Mouse (Mus musculus) adrenal gland, adult (tissue): ENCODE measurements around the gene Phldb1.
A peak's percentile ranks its signal among the peaks of the same experiment; 100 is the strongest.

Source experiments
- DNase-seq, 2 experiments: peaks; one replicate each; pipeline ENCODE4 v3.0.0; 2022 to 2023; ENCODE audit warnings: low spot score in 1 of 2; ENCODE audit not compliant: inconsistent age in 2 of 2

Gene Phldb1

DNA sequence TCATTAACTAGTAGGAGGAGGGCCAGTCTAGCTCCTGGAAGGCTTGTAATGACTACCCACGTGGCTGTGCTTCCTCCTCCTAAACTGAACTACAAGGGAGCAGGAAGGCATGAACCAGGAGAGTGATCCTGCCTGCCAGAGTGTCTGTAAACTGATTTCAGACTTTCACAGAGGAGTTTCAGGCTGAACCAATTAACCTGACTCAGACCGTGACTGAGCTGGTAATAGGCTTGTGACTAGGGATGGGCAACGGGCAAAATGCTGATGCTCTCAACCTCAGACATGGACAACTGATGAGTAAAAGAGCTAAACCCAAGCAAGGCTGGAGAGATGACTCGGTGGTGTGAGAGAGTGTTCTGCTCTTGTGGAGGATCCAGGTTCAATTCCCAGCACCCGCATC is 7.6 kb downstream of the Phldb1 start:
- DNase-seq = no peak

GRCm38 (mm10) chr9:44726431-44727146 is 8.4 kb downstream of the Phldb1 start:
- no peak for DNase-seq

DNA sequence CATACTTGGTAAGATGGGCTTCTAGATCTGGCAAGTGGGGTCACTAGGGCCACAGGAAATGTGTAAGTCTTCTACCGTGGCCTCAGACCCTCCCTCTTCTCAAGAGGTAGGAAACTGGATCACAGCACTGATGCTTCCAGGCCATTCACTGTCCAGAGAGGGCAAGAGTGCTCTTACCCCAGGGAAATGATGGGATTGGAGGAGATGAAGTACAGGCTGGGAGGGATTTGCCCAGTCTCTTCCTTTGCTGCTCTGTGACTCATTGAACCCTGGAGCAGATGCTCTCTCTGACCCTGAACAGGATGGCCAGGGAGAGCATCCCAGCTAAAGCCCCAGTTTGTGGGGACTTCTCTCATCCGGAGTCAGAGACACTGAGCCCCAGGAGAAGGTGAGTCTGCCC is 10.3 kb downstream of the Phldb1 start:
- no peak for DNase-seq

DNA sequence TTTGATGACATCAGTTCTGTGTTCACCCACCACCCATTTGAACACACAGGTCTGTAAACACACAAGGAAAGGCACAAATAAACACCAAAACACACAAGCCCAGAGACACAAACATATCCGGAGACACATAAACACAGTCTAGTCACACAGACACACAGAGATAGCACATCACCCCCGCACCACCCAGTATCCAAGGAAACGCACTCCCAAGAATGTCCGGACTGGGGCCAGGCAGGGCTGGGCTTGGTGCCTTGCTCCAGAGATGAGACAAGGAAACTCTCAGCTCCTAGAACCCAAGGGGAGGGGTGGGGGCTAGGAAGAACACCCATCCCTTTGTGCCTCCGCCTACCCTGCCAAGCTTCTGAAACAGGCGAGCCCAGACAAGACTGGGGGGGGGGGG is 10.8 kb downstream of the Phldb1 start:
- DNase-seq = peak in 1 of 2 experiments; percentile 73

DNA sequence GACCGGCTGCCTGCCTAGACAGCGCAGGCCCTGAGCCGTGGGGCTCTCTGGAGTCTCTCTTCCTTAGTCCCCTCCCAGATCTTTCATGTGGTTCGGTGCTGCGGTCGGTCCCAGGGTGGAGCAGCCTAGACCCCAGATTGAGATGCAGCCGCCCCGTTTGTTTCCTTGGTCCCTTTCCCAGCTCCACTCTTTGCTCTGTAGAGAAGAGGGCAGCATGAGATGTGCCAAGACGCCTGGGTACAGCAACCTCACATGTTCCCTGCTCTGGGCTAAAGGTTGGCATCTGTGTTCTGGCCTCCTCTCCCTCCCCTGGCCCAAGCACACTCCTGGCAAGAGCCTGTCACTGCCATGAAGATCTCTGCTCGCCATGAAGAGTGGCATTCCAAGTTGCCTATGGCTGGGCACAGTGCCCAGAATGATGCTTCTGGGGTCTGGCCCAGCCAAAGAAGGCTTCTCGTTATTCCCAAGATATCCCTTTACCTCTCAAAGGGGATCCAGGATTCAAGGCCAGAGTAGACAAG is 11.4 kb downstream of the Phldb1 start:
- DNase-seq = peak in 1 of 2 experiments; percentile 52

DNA sequence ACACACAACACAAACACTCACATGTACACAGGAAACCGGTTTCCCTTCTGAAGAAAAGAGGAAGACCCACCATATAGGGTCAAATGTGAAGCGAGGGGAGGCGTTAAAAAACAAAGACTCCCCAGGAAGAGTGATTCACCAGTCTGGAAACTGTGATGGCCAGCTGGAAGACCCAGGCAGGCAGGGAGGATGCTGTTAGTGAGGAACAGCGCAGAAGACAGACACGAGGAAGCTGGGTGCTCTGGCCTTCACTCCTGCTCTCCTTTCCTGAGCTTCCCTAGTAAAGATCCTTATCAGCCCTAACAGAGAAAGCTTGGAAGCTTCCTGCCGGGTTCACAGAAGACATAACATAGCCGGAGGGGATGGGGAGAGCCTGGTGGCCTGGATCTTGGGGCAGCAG is 12.0 kb downstream of the Phldb1 start:
- peak in 1 of 2 experiments; percentile 66 for DNase-seq

GRCm38 (mm10) chr9:44722575-44722974 is 12.4 kb downstream of the Phldb1 start:
- DNase-seq = peak in 1 of 2 experiments; percentile 54

GRCm38 (mm10) chr9:44721877-44722186 is 13.2 kb downstream of the Phldb1 start:
- no peak for DNase-seq

DNA sequence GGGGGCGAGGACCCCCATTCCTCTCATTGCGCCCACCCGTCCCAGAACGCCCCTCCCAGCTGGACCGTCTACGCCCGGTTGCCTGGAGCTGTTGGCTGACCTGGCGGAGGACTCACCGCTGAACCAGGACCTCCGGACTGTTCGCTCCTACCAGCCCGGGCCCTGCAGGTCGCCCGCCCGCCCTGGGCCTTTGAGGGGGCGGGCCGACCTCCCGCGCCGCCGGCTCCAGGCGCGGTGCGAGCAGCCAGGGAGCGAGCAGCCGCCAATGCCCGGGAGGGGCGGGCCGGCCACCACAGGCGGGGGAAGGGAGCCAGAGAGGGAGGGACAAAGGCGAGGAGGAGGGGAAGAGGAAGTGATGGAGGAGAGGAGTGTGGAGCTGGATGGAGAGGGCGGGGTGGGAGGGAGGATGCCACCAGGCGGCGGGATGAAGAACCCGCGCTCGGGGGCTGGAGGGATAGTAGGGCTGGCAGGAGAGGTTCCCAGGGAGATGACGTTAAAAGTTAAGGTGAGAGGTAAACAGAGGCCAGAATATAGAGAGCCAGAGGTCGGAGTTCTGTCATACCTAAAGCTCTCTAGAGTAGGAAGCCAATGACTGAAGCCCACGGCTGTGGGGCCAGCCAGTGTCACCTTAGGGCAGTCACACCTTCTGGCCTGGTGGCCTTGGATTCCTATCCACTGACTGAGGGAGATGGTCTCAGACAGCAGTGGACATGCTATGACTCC is 13.7 kb downstream of the Phldb1 start:
- DNase-seq = peak; percentile 91 to 94

DNA sequence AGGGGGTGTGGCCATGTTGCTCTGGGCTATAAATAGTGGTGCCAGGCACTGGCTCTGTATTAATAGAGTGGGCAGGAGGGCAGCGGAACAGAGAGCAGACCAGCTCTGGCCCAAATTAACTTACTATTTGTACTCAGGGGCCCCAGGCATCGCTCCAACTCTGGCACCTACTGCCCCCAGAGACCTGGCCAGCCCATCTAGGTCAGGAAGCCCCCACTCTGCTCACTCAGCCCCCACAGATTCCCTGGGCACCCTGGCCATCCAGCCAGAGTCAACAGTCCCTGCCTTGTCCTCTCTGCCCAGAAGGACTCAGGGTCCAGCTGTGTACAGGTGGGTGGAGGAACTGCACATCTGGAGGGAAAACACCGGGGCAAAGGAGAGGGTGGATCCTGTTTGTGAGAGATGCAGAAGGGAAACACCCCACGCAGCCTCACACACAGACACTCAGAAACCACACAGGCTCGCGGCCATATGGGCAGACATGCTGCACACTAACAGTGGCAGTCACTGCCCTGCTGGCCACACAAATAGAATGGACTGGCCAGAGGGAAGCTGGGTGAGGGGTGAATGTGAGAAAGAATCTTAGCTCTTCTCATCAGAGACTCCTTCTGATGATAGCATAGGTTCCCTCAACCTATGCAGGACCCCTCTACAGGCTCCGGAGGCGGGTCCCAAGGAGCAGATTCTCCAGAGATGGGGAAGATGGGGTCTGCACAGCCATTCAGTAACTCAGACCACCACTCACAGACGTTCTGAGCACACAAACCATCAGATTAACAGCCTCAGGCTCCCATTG is 14.4 kb downstream of the Phldb1 start:
- peak in 1 of 2 experiments; percentile 59 for DNase-seq

DNA sequence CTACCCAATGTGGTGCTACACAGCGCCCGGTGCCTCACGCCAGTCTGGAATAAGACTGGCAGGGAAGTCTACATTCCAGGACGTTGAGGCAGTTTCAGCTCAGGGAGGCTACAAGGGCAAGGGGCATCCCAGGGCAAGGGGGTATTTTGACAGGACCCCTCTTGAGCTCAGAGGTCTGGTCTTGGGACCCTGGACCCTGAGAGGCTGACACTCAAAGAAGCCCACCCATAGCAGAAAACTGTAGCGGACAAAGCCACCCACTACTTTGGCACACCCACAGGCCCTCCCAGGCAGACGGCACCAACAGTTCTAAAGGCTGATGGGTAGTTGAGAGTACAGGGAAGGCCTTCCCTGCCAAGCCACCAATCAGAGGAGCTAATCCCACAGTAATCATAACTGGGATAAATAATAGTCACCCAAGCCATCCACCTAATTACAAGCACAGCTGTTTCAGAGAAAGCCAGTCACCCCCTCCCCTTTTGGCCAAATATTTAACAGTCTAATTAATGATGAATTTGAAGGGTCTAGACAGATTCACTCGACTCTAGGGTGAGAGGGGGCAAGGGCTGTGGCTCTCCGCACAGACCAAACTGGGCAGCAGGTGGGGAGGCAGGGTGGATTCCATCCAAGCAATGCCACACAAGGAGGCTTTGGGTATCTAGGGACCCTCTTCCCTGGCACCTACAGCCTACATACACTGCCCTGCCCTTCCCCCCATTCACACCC is 15.2 kb downstream of the Phldb1 start:
- DNase-seq = no peak

DNA sequence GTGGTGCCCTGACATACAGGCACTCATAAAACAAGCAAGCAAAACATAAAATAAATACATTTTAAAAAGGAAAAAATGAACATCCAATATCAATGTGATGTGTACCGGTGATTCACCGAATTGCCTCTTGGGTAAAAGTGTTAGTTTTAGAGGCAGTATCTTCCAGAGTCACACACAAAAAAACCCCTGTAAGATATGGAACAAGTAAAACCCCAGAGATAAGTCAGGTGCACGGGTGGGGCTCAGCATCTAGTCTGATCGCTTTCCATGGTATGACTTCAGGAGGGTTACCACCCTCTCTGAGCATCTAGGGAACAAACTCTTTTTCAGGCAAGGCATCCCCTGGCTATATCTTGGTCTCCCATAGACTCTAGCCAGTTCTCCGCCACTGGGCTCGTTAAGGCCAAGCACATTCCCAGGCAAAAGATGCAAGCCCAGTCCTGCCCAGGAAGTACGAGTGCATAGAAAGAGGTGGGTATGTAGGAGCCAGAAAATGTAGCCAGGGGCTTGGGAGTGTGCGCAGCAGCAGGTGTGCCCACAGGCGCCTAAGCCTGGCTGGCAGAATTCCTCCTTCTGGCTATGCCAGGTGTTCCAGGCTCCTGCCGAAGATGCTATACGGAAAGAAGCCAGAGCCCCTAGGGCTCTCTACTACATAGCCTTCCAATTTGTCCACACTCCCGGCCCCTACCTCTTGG is 15.9 kb downstream of the Phldb1 start:
- no peak for DNase-seq

GRCm38 (mm10) chr9:44717822-44718242 is 17.2 kb downstream of the Phldb1 start:
- DNase-seq = peak in 1 of 2 experiments; percentile 66

DNA sequence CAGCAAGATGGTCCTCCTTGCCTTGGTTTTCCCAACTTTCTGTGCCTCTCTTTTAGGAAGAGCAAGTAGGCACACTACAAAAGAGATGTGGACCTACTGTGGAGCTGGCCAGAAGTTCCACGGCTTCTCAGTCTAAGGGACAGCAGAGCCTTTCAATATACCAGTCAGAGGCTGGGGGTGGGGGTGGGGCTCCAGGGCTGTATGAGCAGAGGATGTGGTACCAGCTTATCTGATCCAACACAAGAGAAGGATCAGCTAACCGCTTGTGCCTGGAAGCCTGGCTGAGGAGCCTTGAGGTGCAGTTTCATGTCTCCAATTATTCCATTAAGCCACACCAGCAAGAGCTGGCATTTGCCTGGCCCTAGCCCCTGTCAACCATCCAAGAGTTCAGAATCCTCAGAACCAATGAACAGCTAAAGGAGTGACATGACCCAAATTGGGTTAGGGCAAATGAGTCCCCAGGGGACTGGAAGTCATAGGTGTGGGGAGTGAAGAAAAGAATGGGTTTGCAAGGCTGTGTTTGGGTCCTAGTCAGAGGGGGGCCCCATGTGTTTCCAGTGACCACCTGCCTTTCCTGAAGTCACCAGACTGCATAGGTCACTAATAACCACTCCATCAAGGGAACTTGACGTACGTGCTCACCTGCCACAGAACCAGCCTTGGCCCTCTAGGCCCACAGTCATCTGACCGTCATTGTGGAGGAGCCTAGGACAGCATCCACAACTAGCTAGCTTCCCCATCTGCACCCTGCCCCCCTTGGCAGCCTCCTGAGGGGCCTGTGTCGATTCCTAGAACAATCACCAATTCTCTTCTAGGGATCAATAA is 17.8 kb downstream of the Phldb1 start:
- no peak for DNase-seq

DNA sequence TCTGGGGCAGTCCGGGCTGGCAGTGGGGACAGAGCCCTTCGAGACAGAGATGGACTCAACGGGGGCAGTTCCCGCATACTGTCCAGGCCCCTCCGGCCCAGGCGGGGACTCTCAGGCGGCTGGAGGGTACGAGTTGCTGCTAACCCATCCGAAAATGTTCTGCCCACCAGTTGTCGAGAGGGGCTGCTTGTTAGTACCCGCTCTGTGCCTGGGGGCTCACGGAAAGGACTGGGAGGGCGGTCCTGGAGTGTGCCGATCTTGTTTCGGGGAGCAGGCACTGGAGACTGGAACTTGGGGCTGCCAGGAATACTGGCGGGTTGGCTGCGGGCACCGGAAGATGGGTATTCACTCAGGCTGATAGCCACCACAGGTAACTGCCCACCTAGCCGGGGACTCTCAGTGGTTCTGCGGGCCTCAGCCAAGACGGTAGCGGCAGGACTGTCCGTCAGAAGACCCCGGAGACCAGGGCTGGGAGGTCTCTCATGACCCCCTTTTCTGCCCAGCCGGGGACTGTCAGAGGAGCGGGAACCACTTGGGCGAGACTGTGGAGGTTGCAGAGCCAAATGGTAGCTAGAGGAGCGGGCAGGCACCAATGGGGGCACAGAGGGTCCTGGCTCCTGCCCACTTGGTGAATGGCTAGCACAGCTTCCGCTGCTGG is 19.2 kb downstream of the Phldb1 start:
- DNase-seq = no peak

- DNase-seq = no peak
These were observed 19.9 kb downstream of the Phldb1 start for GRCm38 (mm10) chr9:44715109-44715508.

GRCm38 (mm10) chr9:44713574-44713973 is 21.4 kb downstream of the Phldb1 start:
- no peak for DNase-seq

DNA sequence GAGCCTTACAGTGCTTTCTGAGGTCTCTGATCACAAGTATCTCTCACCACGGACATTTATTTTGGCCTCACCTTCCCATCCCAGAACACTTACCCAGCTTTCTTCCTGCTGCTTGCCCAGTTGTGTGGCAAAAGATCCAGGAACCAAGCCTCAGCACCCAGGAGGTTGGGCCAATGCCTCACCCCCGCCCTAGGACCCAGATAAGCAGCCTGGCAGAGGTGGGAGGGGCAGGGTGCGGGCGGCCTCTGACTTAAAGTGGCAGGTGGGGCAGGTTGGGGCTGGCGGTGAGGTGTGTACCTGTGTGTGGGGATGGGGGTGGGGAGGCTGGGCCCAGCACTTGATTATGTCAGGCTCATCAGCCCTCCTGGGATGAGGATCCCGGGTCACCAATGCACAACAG is 21.9 kb downstream of the Phldb1 start:
- DNase-seq = no peak

GRCm38 (mm10) chr9:44711602-44712001 is 23.4 kb downstream of the Phldb1 start:
- DNase-seq = peak in 1 of 2 experiments; percentile 42
